22 mouse cellular contexts compared by ENCODE assay signal in genomic region chr8:12609752-12610449, GRCm38 (mm10). TPM values are rescaled to one million over a fixed set of nuclear protein-coding genes. Genes with fewer than 3 reads are reported as not detected.
DNase-seq lines count a peak whose midpoint lies in the region; ATAC-seq and TF ChIP-seq lines count a peak whose summit lies in the region.
"Had no signal": no experiment of that assay in that cellular context is flagged by ENCODE, and none has a peak within 500 bp of the region (broad histone marks: within the 10 kb centered on the region; RNA-seq: fewer than 3 reads in every experiment).

No protein-coding gene starts in this region.

- no peak overlapping the region for H3K9ac ChIP-seq in hindbrain, embryonic 16.5 days (ENCODE audit: low read depth, low read length)
- H3K9ac ChIP-seq in hindbrain, postnatal 0 days (replicated peaks; ENCODE audit: low read length) = no peak overlapping the region
- no peak overlapping the region for H3K9ac ChIP-seq in lung, embryonic 15.5 days
- H3K9ac ChIP-seq: midbrain, embryonic 12.5 days had no signal

- CTCF ChIA-PET in Patski (lab: Charles Lee) = interaction anchor here (1.2 to 1.8 kb wide), 2 partner anchors 12 to 70 kb away, joined by 3 to 5 read pairs; no protein-coding TSS in a partner anchor

- DNase-seq in hindbrain, postnatal 0 days (ENCODE audit: low spot score) = no peak
- DNase-seq in lung, postnatal 10 days = no peak
- DNase-seq in 3T3-L1 (ENCODE audit: low read depth, low spot score) (peak; percentile 13), Patski (ENCODE audit: low read depth, low spot score) (no peak)
- DNase-seq in cerebellum, adult 9-10 months = no peak
- no peak for DNase-seq in layer of hippocampus, postnatal 10 days (ENCODE audit: low spot score in 2 of 2)
- DNase-seq: cerebellum, postnatal 10 days; gastrocnemius, postnatal 25 days; spleen, adult 18-20 months; thymus, postnatal 14 days had no signal

- H3K4me2 ChIP-seq in hindbrain, embryonic 16.5 days (ENCODE audit: low read length) = no peak overlapping the region
- no peak overlapping the region for H3K4me2 ChIP-seq in hindbrain, postnatal 0 days (ENCODE audit: low read depth, low read length)
- no peak overlapping the region for H3K4me2 ChIP-seq in lung, embryonic 15.5 days
- H3K4me2 ChIP-seq: midbrain, embryonic 12.5 days had no signal

- TF ChIP-seq CTCF in hindbrain, postnatal 0 days (IDR thresholded peaks at IDR 0.05; ENCODE audit: low read depth) = no peak
- no peak for TF ChIP-seq CTCF in Patski (IDR thresholded peaks at IDR 0.05)

- no peaks in the 10 kb centered on the region; the same call in 1 of the 2 replicates for H3K27me3 ChIP-seq in hindbrain, embryonic 16.5 days (replicated peaks; ENCODE audit: control insufficient read depth, insufficient read depth, low read length)
- H3K27me3 ChIP-seq in hindbrain, postnatal 0 days (ENCODE audit: insufficient read depth, low read length) = no peaks in the 10 kb centered on the region
- H3K27me3 ChIP-seq in lung, embryonic 15.5 days = no peaks in the 10 kb centered on the region; the same call in 1 of the 2 replicates
- H3K27me3 ChIP-seq in Patski = no peaks in the 10 kb centered on the region

- in situ Hi-C loops in Patski (cut with MboI; ENCODE audit: low pct_unique_long_range_greater_than_20kb) = loop anchor here (5.0 kb wide), 2 partner anchors 38 to 67 kb away; partner anchors contain the start of gene Spaca7

- H3K4me1 ChIP-seq in hindbrain, embryonic 16.5 days (ENCODE audit: control insufficient read depth, insufficient read depth, low read depth, low read length) = no peaks in the 10 kb centered on the region
- H3K4me1 ChIP-seq in hindbrain, postnatal 0 days (ENCODE audit: insufficient read depth, low read length) = no peaks in the 10 kb centered on the region
- H3K4me1 ChIP-seq in lung, embryonic 15.5 days = no peaks in the 10 kb centered on the region; the same call in 1 of the 2 replicates

- no peaks in the 10 kb centered on the region for H3K9me3 ChIP-seq in hindbrain, embryonic 16.5 days (ENCODE audit: control insufficient read depth, low read length)
- H3K9me3 ChIP-seq in hindbrain, postnatal 0 days (ENCODE audit: low read length) = no peaks in the 10 kb centered on the region
- H3K9me3 ChIP-seq in lung, embryonic 15.5 days = no peaks in the 10 kb centered on the region
- H3K9me3 ChIP-seq: midbrain, embryonic 12.5 days had no signal

- ATAC-seq in hindbrain, embryonic 16.5 days = peak; percentile 63
- no peak for ATAC-seq in hindbrain, postnatal 0 days
- ATAC-seq in lung, embryonic 15.5 days (ENCODE audit: borderline replicate concordance, extremely low read depth, low FRiP score, low TSS enrichment) = no peak
- ATAC-seq in Patski = peak; percentile 71
- ATAC-seq: inflammation-experienced regulatory T-cells, adult 6 months had no signal

- H3K27ac ChIP-seq in hindbrain, embryonic 16.5 days (ENCODE audit: low read depth, low read length) = no peak overlapping the region
- H3K27ac ChIP-seq in hindbrain, postnatal 0 days = no peak overlapping the region
- peak overlapping the region; percentile 59 for H3K27ac ChIP-seq in lung, embryonic 15.5 days
- H3K27ac ChIP-seq: left cerebral cortex, adult 2 months; midbrain, embryonic 12.5 days had no signal

- WGBS in hindbrain, embryonic 16.5 days = 52% methylated on average over 12 of the region's 12 CpGs
- whole genome bisulfite sequencing in hindbrain, postnatal 0 days = 50% methylated on average over 12 of the region's 12 CpGs
- 44% methylated on average over 12 of the region's 12 CpGs for WGBS in lung, embryonic 15.5 days

- no peak overlapping the region for H3K4me3 ChIP-seq in hindbrain, embryonic 16.5 days (ENCODE audit: low read length)
- no peak overlapping the region for H3K4me3 ChIP-seq in hindbrain, postnatal 0 days (ENCODE audit: low read length)
- no peak overlapping the region for H3K4me3 ChIP-seq in lung, embryonic 15.5 days
- H3K4me3 ChIP-seq: left cerebral cortex, adult 2 months; midbrain, embryonic 12.5 days had no signal

- POLR2A ChIA-PET in Patski (lab: Charles Lee) = no interaction called here

- H3K36me3 ChIP-seq in hindbrain, embryonic 16.5 days (ENCODE audit: control insufficient read depth, insufficient read depth, low read length) = no peaks in the 10 kb centered on the region
- no peaks in the 10 kb centered on the region for H3K36me3 ChIP-seq in hindbrain, postnatal 0 days (ENCODE audit: insufficient read depth, low read length)
- H3K36me3 ChIP-seq in lung, embryonic 15.5 days = no peaks in the 10 kb centered on the region

RNA-seq across cellular contexts. Expression of gene Spaca7, which starts 37.1 kb away (rescaled TPM):
- not detected in 2 replicates for polyA plus RNA-seq in hindbrain, embryonic 16.5 days (2015; fragmentation: Nextera tagmentation; extraction: Ambion mirVana)
- total RNA-seq in hindbrain, postnatal 0 days (2014; rRNA removed) = not detected in 2 replicates
- not detected in 2 replicates for polyA plus RNA-seq in hindbrain, postnatal 0 days (2015; fragmentation: Nextera tagmentation; extraction: Ambion mirVana)
- not detected in 2 replicates for polyA plus RNA-seq in lung, embryonic 15.5 days (2015; fragmentation: Nextera tagmentation; extraction: Ambion mirVana)
- polyA plus RNA-seq in Patski (2021) = 12.9 TPM
- not detected for total RNA-seq in layer of hippocampus, postnatal 10 days (2021)
- total RNA-seq: adrenal gland, adult 18-20 months; gastrocnemius, postnatal 25 days; heart, adult 8-10 months; layer of hippocampus, adult 18-20 months; left cerebral cortex, adult 2 months had no signal
- polyA plus RNA-seq: forebrain, embryonic 11.5 days; heart, embryonic 16.5 days; inflammation-experienced regulatory T-cells, adult 6 months; limb, embryonic 11.5 days; midbrain, embryonic 12.5 days; neural tube, embryonic 11.5 days had no signal

Comparison
In these comparisons a context has a peak if more than half of its experiments do, and no peak if none do; other contexts are left out.
1. ATAC-seq: peak in hindbrain, embryonic 16.5 days (single experiment) and Patski (single experiment); none in hindbrain, postnatal 0 days (single experiment) and lung, embryonic 15.5 days (single experiment).
2. RNA of gene Spaca7, which starts 37.1 kb away (polyA plus RNA-seq): 12.9 TPM in Patski (single experiment); not detected in hindbrain, embryonic 16.5 days, not detected in hindbrain, postnatal 0 days and not detected in lung, embryonic 15.5 days; every median in the first group is over 10 times any median in the second.